Mouse (Mus musculus) myocyte (in vitro differentiated cells): Measurements from ENCODE around the gene Tmem214.

Source experiments
- CEBPB ChIP-seq: IDR thresholded peaks from 2 replicates; pipeline ENCODE4 v1.6.1; 2011; ENCODE audit warnings: mild to moderate bottlenecking, moderate library complexity; ENCODE audit not compliant: poor library complexity, insufficient read depth, severe bottlenecking
- E2F4 ChIP-seq: IDR thresholded peaks from one replicate; pipeline ENCODE4 v1.6.1; 2011; ENCODE audit warnings: mild to moderate bottlenecking, control low read depth, moderate library complexity; ENCODE audit not compliant: insufficient read depth
- MAX ChIP-seq: IDR thresholded peaks from one replicate; pipeline ENCODE4 v1.6.1; 2011; ENCODE audit warnings: low read depth, mild to moderate bottlenecking, control low read depth
- MYOD1 ChIP-seq, 3 experiments: IDR thresholded peaks; one replicate each; pipeline ENCODE4 v1.6.1; 2011; ENCODE audit warnings: control low read depth in 2 of 3, low read depth in 2 of 3, mild to moderate bottlenecking in 2 of 3, moderate library complexity in 1 of 3; ENCODE audit not compliant: insufficient read length in 2 of 3, control insufficient read depth in 1 of 3
- MYOG ChIP-seq, 3 experiments: IDR thresholded peaks; one replicate each; pipeline ENCODE4 v1.6.1; 2011; ENCODE audit warnings: control low read depth in 2 of 3, low read depth in 2 of 3, mild to moderate bottlenecking in 2 of 3; ENCODE audit not compliant: insufficient read length in 2 of 3, control insufficient read depth in 1 of 3, insufficient read depth in 1 of 3
- POLR2A ChIP-seq: IDR thresholded peaks from one replicate; pipeline ENCODE4 v1.6.1; 2011; ENCODE audit warnings: low read depth, mild to moderate bottlenecking, control low read depth, moderate library complexity; ENCODE audit not compliant: insufficient read length
- POLR2AphosphoS2 ChIP-seq: IDR thresholded peaks from one replicate; pipeline ENCODE4 v1.6.1; 2011; ENCODE audit warnings: low read depth, control low read depth; ENCODE audit not compliant: insufficient read length
- SRF ChIP-seq: IDR thresholded peaks from one replicate; pipeline ENCODE4 v1.6.1; 2011; ENCODE audit warnings: low read depth; ENCODE audit not compliant: control insufficient read depth, insufficient read length
- USF1 ChIP-seq: IDR thresholded peaks from one replicate; pipeline ENCODE4 v1.6.1; 2011; ENCODE audit warnings: low read depth, mild to moderate bottlenecking, control low read depth, moderate library complexity

DNA sequence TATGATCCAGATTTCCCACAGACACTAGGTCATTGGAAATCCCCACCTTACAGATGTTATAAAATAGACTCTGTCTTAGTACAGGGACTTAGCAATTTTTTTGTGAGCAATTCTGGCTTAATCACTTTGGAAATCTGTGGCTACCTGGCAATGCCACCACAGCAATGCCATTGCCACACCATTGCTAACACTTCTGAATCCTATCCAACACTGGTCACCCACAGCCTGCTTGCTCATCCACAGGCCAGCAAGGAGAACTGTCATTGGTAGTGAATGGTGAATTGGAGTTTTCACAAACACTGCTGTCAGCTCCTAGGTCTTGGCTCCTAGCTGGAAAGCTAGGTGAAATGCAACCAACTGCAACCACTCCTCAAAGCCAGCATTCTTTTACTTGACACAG, 42.7 kb downstream of the Tmem214 start:
- TF ChIP-seq POLR2AphosphoS2 (no peak), POLR2A (no peak), E2F4 (no peak), CEBPB (0 out of 2 replicates have a peak, but pooled peaks have one; percentile 38), MYOG (IDR thresholded peaks at IDR 0.05; ENCODE audit: control insufficient read depth in 1 of 3, insufficient read depth in 1 of 3, insufficient read length in 2 of 3, low read depth in 2 of 3) (no peak), MYOD1 (IDR thresholded peaks at IDR 0.05; ENCODE audit: control insufficient read depth in 1 of 3, insufficient read length in 2 of 3, low read depth in 2 of 3) (no peak), SRF (no peak), USF1 (no peak), MAX (no peak)
